Mouse (Mus musculus) liver, adult 2 months (tissue): ENCODE results near the gene 1700008O03Rik.

Experiments used
- CTCF ChIP-seq: fragments of 200-500 bp; IDR thresholded peaks from 2 replicates; pipeline ENCODE4 v1.5.1; 2011; ENCODE audit warnings: low read depth, low read length, control low read depth
- POLR2A ChIP-seq: fragments of 200-500 bp; IDR thresholded peaks from 2 replicates; pipeline ENCODE4 v1.6.1; 2011; ENCODE audit warnings: low read length, control low read depth; ENCODE audit not compliant: insufficient read depth; ENCODE audit errors: extremely low read depth

GRCm38 (mm10) chr7:44427666-44428065, 42.0 kb upstream of the 1700008O03Rik start:
- TF ChIP-seq POLR2A (no peak), CTCF (no peak)
